Mouse (Mus musculus) embryonic facial prominence, embryonic 11.5 days (tissue): Measurements from ENCODE around the gene AY358078. TPM values are rescaled to one million over a fixed set of nuclear protein-coding genes. Genes with fewer than 3 reads are reported as not detected.
"Not testable (repeated sequence)": the region's sequence is repeated elsewhere in the genome, so short reads cannot be mapped to it uniquely, and the experiment has no call there.

Experiments
- ATAC-seq: fragments of 200-750 bp; cut with Nextera tagmentation; replicated peaks from 2 replicates; pipeline ENCODE4 v1.8.0; 2017; ENCODE audit warnings: low read depth; ENCODE audit not compliant: insufficient number of reproducible peaks, low FRiP score, low TSS enrichment
- DNase-seq: peaks from one replicate; pipeline ENCODE4 v3.0.0-alpha.2; 2015; ENCODE audit warnings: low spot score
- H3K27ac ChIP-seq: fragments of 300-500 bp; sonication (generic); replicated peaks from 2 replicates; pipeline ENCODE4 v1.5.1; 2014; ENCODE audit warnings: mild to moderate bottlenecking, low read depth, low read length, control low read depth
- H3K27me3 ChIP-seq: fragments of 300-500 bp; sonication (generic); 2 replicates; pipeline ENCODE4 v1.6.1; 2014; ENCODE audit warnings: mild to moderate bottlenecking, low read length, moderate library complexity, mixed read lengths; ENCODE audit not compliant: control insufficient read depth, insufficient read depth
- H3K36me3 ChIP-seq: fragments of 300-500 bp; sonication (generic); replicated peaks from 2 replicates; pipeline ENCODE4 v1.6.1; 2014; ENCODE audit warnings: low read depth, mild to moderate bottlenecking, low read length, moderate library complexity, mixed read lengths; ENCODE audit not compliant: control insufficient read depth, insufficient read depth
- H3K4me1 ChIP-seq: fragments of 300-500 bp; sonication (generic); 2 replicates; pipeline ENCODE4 v1.6.1; 2014; ENCODE audit warnings: low read length, mixed read lengths; ENCODE audit not compliant: control insufficient read depth, insufficient read depth
- H3K4me2 ChIP-seq: fragments of 300-500 bp; sonication (generic); 2 replicates; pipeline ENCODE4 v1.6.1; 2014; ENCODE audit warnings: low read depth, mild to moderate bottlenecking, control low read depth, low read length, moderate library complexity
- H3K4me3 ChIP-seq: fragments of 300-500 bp; sonication (generic); 2 replicates; pipeline ENCODE4 v1.5.1; 2014; ENCODE audit warnings: low read depth, low read length, control low read depth
- H3K9ac ChIP-seq: fragments of 300-500 bp; sonication (generic); replicated peaks from 2 replicates; pipeline ENCODE4 v1.6.1; 2014; ENCODE audit warnings: mild to moderate bottlenecking, control low read depth, low read length
- H3K9me3 ChIP-seq: fragments of 300-500 bp; sonication (generic); replicated peaks from 2 replicates; pipeline ENCODE4 v1.6.1; 2016; ENCODE audit warnings: mild to moderate bottlenecking, low read length, inconsistent platforms, mixed read lengths; ENCODE audit not compliant: control insufficient read depth
- WGBS: fragments of 180-500 bp; shearing (Covaris S2); extraction: QIAGEN DNeasy Blood & Tissue Kit; methylation state at CpG from one replicate; pipeline ENCODE4 v1.1.7; 2014; 5-methylcytosine and 5-hydroxymethylcytosine counted together
- polyA plus RNA-seq: library from polyadenylated mRNA; unstranded; fragments of >200 nt; fragmentation: Nextera tagmentation; extraction: Ambion mirVana; gene quantifications from 2 replicates; pipeline ENCODE4 v1.2.1, GENCODE M21; 2014

The AY358078 gene
- not detected in 2 replicates for polyA plus RNA-seq

DNA sequence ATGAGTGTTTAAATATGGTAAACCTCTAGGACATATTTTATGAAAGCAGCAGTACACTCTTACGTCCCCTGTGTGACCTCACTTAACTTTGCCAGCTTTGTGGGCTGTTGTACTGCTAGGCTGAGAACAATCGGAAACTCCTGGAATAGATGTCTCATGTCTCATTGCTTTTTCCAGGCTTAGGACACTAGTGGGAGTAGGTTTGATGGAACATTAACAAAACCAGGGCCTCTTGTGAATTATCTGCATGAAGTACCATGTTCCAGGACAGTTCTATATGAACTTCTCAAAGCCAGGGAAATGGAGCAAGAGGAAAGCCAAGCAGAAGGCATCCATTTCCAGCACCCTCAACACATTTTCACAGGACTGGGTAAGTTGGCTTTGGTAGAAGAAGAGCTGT lies at the start of gene AY358078:
TSS of gene AY358078 (plus strand) at position 301 of the 400 bp plus-strand sequence.
- no peak within 1 kb of the TSS for H3K4me3 ChIP-seq
- H3K36me3 ChIP-seq, result no peaks in the 10 kb centered on the region
- H3K4me1 ChIP-seq, result no peaks in the 10 kb centered on the region
- WGBS, result 83% methylated on average over 2 of the region's 2 CpGs
- no peak within 1 kb of the TSS for H3K27ac ChIP-seq
- H3K9ac ChIP-seq, result no peak within 1 kb of the TSS
- DNase-seq, result no peak
- ATAC-seq, result no peak
- H3K4me2 ChIP-seq, result no peak within 1 kb of the TSS
- H3K9me3 ChIP-seq, result no peaks in the 10 kb centered on the region
- no peaks in the 10 kb centered on the region for H3K27me3 ChIP-seq

DNA sequence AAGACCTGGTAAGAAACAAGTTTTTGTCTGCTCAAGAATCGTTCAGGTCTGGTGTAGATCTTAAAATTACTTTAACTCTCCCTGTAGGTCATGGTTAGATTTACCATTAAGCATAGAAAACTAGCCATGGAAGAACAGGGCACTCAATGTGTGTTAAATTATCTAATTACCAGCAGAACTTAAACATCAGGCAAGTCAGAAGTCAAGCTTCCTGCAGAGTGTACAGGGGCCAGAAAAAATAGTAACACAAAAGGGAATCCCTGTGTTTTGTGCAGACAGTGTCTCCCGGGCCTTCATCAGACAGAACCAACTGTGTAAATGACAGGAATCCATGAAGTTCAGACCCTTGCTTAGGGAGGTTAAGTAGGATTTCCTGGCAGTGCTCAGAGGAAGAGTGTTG lies 43.9 kb upstream of the AY358078 start:
- H3K9me3 ChIP-seq, result no peaks in the 10 kb centered on the region
- 22% methylated on average over 2 of the region's 2 CpGs for WGBS

GRCm38 (mm10) chr14:51771378-51771777 lies 28.5 kb upstream of the AY358078 start:
- DNase-seq, result peak; percentile 1

More for the DNA sequence above, 43.9 kb upstream of the AY358078 start:
- no peak overlapping the region for H3K27ac ChIP-seq
- H3K9ac ChIP-seq, result no peak overlapping the region
- no peak overlapping the region for H3K4me2 ChIP-seq
- peak; percentile 56; the same call in 1 of the 2 replicates for ATAC-seq
- no peaks in the 10 kb centered on the region for H3K27me3 ChIP-seq
- no peaks in the 10 kb centered on the region for H3K4me1 ChIP-seq
- peak; percentile 59 for DNase-seq
- H3K4me3 ChIP-seq, result no peak overlapping the region
- no peaks in the 10 kb centered on the region for H3K36me3 ChIP-seq

GRCm38 (mm10) chr14:51773490-51773889 lies 26.4 kb upstream of the AY358078 start, which contains the start of gene Ang4:
Gene Ang4 (minus strand): TSS chr14:51773590.
- Histone ChIP-seq H3K4me3 (no peak within 1 kb of the TSS), H3K36me3 (no peaks in the 10 kb centered on the region), H3K27me3 (no peaks in the 10 kb centered on the region), H3K4me2 (no peak within 1 kb of the TSS), H3K9me3 (no peaks in the 10 kb centered on the region), H3K4me1 (no peaks in the 10 kb centered on the region), H3K27ac (no peak within 1 kb of the TSS), H3K9ac (no peak within 1 kb of the TSS)
- ATAC-seq (no peak), DNase-seq (no peak)
- 82% methylated on average over 5 of the region's 5 CpGs for WGBS

More at GRCm38 (mm10) chr14:51771378-51771777, 28.5 kb upstream of the AY358078 start:
- H3K27me3 ChIP-seq, ATAC-seq, H3K27ac ChIP-seq, H3K4me3 ChIP-seq, H3K4me2 ChIP-seq, H3K4me1 ChIP-seq, H3K9ac ChIP-seq, H3K36me3 ChIP-seq, H3K9me3 ChIP-seq: not testable (repeated sequence)
- 94% methylated on average over 1 of the region's 1 CpGs for WGBS

DNA sequence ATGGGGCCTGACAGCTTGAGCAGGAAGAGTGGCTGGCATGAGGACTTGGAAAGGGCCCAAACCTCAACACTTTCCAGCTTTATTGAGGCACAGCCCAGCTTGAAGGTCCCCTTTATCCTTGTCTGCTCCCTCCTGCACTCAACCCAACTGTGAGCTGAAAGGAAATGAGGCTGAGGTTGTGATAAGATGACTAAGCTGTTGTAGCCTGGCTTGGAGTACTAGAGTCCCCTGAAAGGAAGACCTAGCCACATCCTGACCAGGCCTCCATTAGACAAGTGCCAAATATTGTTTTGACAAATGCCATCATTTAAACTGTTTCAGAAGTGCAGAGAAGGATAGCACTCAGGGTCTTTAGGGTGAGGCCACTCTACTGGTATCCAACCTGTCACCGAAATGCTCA lies 22.1 kb upstream of the AY358078 start:
- H3K27ac ChIP-seq, result no peak overlapping the region
- H3K36me3 ChIP-seq, result no peaks in the 10 kb centered on the region
- no peak overlapping the region for H3K9ac ChIP-seq
- H3K4me1 ChIP-seq, result no peaks in the 10 kb centered on the region
- ATAC-seq (no peak), DNase-seq (no peak)
- no peak overlapping the region for H3K4me3 ChIP-seq
- WGBS, result 89% methylated on average over 1 of the region's 1 CpGs
- no peak overlapping the region for H3K4me2 ChIP-seq
- no peaks in the 10 kb centered on the region for H3K9me3 ChIP-seq
- no peaks in the 10 kb centered on the region for H3K27me3 ChIP-seq

- WGBS, result 87% methylated on average over 4 of the region's 4 CpGs
Measured at GRCm38 (mm10) chr14:51778865-51779481, 20.9 kb upstream of the AY358078 start.

DNA sequence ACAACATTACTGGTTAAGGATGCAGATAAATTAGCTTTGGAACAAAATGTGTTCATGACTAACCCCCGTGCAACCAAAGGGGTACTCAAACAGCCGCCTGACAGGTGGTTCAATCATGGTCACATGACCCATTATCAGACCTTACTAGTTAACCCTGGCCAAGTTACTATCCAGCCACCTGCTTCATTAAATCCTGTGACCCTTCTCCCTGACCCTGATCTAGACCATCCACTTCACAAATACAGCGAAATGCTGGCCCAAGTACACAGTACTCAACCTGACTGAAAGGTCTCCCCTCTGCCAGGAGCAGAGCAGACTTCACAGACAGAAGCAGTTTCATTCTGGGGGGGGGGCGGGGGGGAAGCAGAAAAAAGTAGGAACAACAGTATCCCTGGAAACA lies 13.5 kb upstream of the AY358078 start:
- Histone ChIP-seq H3K36me3 (no peaks in the 10 kb centered on the region), H3K27ac (no peak overlapping the region), H3K9ac (no peak overlapping the region), H3K4me1 (no peaks in the 10 kb centered on the region), H3K27me3 (no peaks in the 10 kb centered on the region), H3K9me3 (no peaks in the 10 kb centered on the region), H3K4me3 (no peak overlapping the region), H3K4me2 (no peak overlapping the region)
- DNase-seq, result no peak
- 65% methylated on average over 4 of the region's 4 CpGs for WGBS
- ATAC-seq, result peak; percentile 44; the same call in 1 of the 2 replicates

More at GRCm38 (mm10) chr14:51778865-51779481, 20.9 kb upstream of the AY358078 start:
- Histone ChIP-seq H3K4me2 (no peak overlapping the region), H3K27me3 (no peaks in the 10 kb centered on the region), H3K4me3 (no peak overlapping the region), H3K9me3 (no peaks in the 10 kb centered on the region), H3K4me1 (no peaks in the 10 kb centered on the region), H3K36me3 (no peaks in the 10 kb centered on the region), H3K27ac (no peak overlapping the region), H3K9ac (no peak overlapping the region)
- no peak for DNase-seq
- no peak for ATAC-seq

DNA sequence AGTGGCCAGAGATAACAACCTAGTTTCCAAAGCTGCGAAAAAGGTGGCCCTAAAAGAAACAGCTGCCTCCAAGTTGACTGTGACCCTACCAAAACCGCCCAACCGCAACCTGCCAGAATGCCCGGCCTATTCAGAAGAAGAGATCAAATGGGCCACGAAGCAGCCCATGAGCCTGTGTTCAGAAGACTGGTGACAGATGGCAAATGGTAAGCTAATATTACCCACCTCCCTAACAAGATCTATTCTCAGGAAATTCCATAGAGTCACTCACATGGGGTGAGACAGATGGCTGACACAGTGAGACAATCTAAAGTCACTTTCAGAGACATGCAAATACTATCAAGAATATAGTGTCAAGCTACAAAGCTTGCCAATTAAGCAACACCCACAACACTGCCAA lies 12.8 kb upstream of the AY358078 start:
- H3K9me3 ChIP-seq, result no peaks in the 10 kb centered on the region
- DNase-seq, result no peak
- H3K4me2 ChIP-seq, result no peak overlapping the region
- 83% methylated on average over 5 of the region's 5 CpGs for WGBS
- H3K27ac ChIP-seq, result no peak overlapping the region
- no peak overlapping the region for H3K4me3 ChIP-seq
- no peak overlapping the region for H3K9ac ChIP-seq
- no peaks in the 10 kb centered on the region for H3K4me1 ChIP-seq
- no peaks in the 10 kb centered on the region for H3K27me3 ChIP-seq
- no peak for ATAC-seq
- H3K36me3 ChIP-seq, result no peaks in the 10 kb centered on the region
